Mouse (Mus musculus) left cerebral cortex, adult 18-20 months (tissue): ENCODE measurements at regions not wholly inside any gene's neighbourhood (a gene's known extent, or its start where the extent isn't known, plus 50 kb on each side); places are given as distances from the start of the nearest gene placed in this dataset.

Source experiments
- DNase-seq, 2 experiments: peaks; one replicate each; pipeline ENCODE4 v3.0.0; 2021 to 2022; ENCODE audit warnings: low spot score in 2 of 2, mixed read lengths in 1 of 2

DNA sequence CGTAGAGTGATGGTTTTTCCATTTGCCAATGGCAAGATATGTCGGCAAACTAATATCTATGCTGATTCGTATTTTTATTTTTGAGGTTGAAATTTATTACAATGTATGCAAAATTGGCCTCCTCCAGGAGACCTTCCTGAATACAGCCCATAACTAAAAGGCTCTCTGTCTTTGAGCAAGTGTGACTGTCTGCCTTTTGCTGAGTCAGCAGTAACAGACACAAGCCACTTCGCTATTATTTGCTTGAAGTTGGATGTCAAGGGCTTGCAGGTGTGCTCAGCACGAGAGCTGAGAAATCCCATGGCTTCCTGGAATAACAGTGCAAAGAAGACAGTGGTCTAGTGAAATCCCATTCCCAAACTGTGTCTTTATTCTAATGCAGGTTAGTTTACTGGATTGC, 56.9 kb downstream of the Dmrt2 start:
- DNase-seq = no peak

DNA sequence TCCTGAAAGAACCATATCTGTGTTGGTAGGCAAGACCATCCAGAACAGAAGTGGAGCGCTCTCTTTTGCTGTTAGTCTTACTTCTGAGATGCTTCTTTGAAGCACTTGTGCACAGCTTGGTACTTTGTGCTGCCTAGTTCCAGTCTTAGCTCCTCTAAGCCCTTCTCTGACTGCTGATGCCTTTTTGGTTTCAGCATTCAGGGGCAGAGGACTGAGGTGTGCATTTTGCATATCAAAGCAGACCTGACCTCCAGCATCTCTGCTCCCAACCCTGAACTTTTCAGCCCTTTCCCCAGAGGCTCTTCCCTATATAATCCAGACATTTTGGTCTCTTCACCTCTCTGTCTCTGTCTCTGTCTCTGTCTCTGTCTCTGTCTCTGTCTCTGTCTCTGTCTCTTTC, 57.4 kb downstream of the Dmrt2 start:
- DNase-seq = no peak

DNA sequence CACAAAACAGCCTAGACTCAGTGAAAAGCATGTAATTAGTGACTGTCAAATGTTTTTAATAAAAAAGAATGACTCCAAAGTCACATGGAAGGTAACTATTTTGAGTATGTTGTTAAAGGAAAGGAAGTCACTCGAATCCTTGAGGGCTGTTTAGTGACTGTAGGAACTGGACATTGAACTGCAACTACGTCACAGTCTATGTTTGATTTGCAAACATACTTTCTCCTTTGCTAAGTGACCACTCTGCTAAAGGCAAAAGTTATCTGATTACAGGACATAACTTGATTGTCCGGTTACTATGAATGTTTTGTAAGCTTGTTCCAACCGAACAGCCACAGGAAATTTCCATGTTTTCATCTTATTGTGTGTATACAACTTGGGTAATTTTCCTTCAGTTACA, 106.2 kb downstream of the Dmrt2 start:
- no peak for DNase-seq

- no peak for DNase-seq
Observed at GRCm38 (mm10) chr19:25779356-25779755, 107.1 kb downstream of the Dmrt2 start.

DNA sequence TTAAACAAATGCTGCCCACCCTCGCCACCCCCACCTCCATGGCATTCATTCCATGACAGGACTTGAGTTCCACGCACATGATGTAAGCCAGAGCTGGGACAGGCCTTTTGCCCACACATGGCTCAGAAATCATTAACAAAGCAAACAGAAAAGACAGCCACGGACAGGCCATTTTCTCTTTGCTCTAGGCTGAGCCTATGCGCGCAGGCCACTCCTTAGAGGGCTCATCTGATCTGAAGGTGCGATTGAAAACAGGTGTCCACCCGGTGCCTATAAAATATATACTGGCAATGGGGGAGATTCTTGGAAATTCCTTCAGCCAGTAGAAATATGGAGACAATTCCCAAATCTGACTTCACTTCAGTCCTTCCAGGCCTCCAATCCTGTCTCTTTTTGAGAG, 109.1 kb downstream of the Dmrt2 start:
- DNase-seq = no peak

DNA sequence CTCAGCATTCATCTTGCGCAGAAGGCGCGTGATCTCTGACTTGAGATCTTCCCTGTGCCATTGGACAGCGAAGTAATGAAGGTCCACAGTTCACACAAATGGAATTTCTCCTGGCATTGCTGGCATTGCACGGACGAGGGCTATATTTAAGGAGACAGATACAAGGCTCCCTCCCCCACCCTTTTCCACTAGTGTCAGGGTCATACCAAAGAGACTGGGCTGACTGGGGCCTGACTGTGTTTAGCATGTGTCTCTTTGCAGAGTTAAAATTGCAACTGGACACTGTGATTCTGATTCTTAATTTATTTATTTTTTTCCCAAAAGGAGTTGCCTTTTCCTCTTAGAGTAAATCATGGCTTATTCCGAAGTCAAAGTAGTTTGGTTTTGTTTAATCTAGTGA, 130.5 kb downstream of the Dmrt2 start:
- DNase-seq = no peak

DNA sequence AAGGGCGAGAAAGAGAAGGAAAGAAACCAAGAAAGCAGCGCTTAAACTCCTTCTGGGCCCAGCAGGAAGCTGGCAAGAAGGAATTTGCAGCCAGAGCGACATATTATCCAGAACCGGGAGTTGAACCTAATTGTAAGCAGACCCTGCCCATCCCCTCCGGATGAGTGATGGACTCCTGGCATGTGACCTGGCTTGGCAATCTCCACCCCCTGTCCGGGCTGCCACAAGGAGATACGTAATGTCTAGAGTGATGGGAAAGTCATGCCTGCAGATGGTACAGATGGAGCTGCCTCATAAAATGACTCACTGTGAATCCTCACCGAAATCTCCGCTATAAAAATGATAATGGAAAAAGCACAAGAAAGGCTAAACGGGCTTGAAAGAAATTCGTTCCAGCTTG, 133.1 kb downstream of the Dmrt2 start:
- peak; percentile 33 to 34 for DNase-seq

DNA sequence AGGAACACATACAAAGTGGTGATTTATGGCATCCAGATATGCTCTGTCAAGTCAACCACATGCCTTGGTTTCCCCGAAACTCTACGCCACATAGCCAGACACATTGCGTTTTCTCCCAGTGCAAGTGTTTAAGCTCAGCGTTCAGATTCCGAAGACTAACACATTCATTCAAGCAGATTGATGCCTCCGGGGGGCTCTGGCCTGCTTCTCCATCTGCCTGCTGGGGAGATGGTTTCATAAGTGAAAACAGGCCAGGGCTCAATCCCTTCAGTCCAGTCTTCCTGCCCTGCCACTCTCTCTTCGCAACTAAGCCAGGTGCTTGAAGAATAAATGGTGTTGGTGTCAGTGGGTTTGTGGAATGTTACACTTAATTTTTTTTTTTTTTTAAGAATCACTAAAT, 141.4 kb downstream of the Dmrt2 start:
- DNase-seq = no peak

GRCm38 (mm10) chr19:25845158-25845557, 172.9 kb downstream of the Dmrt2 start:
- no peak for DNase-seq

DNA sequence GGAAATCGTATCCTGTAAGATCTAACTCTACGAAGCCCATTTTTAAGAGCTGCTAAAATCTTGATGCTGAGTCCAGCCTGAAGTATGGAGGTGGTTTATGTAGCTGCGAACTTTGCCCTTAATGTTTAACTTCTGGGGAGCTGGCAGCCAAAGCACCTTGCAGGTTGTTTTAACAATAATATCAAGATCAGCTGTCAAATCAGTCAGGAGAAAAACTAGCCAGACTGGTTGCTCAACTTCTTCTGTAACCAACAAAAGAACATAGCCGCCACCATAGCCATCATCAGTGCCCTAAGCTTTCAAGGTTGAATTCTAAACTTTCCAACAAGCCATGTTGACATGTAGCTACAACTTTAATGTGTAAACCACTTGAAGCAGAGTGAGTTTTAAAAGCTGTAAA, 184.1 kb downstream of the Dmrt2 start:
- DNase-seq = no peak

GRCm38 (mm10) chr19:25863312-25863711, 191.1 kb downstream of the Dmrt2 start:
- no peak for DNase-seq

DNA sequence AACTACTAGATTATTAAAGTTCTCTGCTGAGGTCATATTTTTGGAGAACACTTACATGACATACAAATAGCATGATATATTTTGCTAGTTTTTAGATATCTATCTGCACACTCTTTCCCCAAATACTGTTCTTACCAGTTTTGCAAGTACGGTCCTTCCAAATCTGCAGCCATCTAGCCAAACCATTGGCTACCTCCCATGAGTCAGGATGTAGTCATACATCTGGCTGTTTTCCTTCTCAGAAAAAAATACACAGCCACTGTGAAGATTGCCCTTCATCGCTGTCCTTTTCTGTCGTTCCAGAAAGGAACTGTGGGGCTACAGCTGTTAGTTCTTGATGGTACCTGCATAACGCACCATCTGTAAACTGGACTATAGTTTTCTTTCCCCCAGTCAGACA, 234.5 kb downstream of the Dmrt2 start:
- no peak for DNase-seq

DNA sequence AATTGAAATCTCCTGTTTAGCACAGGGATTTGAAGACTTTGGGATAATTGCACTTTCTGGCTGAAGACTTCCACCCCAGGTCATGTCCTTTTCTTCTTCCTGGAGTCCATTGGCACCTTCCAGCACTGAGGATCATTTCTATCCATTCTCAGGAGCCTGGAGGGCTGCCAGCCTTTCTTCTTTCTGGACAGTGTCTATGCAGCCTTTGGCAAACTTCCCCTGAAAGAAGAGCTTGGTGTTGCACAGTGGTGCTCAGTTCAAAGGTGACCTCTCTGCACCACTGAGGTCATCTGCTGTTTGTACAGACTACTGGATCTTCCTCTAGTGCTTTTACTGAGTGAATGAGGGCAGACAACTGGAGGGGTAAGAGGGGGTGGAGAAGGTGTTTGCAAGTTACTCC, 249.8 kb downstream of the Dmrt2 start:
- DNase-seq = no peak

GRCm38 (mm10) chr19:25922806-25923205, 250.6 kb downstream of the Dmrt2 start:
- DNase-seq = no peak

DNA sequence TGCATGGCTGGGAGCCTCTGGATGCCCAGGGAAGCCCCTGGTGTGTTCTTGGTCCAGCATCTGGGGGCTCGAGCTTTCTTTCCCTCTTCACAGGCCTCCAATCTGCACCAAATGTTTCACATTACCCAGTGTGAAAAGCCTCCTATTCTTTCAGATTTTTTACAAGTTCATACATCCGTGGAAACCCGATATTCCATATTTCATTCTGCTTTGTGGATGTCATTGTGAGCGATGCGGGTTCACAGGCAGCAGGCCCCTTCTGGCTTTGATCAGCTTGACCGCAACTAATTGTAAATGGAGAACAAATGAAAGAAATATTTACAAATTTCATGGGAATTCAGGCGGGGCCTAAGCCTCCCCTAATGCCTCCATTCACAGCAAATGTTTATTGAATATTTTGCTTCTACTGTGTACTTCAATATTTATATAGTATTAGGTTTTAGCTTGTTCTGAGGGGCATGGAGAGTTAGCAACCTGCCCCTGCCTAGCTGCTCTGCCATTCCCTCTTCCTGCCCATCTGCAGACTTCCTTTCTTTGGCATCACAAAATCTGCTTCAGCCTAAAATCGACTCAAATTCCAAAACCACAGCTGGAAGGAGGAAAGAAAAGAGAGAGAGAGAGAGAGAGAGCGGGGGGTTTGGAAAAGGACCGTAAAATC, 251.6 kb downstream of the Dmrt2 start:
- no peak for DNase-seq

DNA sequence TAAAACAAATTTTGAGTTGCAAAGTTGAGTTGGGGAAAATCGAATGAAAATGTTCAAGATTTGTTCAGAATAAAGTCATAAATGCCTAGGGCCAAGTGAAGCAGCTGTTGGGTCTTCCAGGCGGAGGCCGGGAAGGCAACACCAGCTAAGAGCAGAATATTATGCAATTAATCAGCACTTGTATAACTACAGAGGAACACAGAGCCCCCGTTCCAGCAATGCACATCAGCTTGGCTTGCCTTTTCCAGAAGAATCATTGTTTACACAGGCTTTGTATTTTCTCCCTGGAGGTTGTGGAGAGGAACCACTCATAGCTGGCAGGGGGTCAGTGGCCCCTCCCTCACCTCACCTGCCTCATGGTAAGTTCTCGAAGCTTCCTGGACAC, 252.2 kb downstream of the Dmrt2 start:
- DNase-seq = no peak

DNA sequence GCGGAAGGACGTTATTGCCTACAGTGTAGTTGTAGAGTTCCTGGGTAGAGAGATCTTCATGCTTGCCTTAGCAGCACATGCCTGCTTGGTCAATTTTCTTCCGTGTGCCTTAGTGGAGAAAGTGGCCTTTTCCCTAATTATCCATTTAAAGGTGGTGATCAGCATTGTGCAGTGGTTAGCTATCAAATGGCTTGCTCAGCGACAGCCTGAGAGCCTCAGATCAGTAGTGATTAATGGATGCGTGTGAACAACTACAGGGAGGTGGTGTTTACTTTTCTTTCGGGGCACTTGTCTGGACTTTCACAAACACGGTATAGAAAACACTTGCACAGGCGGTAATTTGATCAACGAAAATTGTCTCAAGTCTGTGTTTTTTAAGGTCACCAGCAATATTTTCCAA, 255.0 kb downstream of the Dmrt2 start:
- DNase-seq = no peak

- DNase-seq = no peak
Observed at GRCm38 (mm10) chr19:25937343-25937742, 265.1 kb downstream of the Dmrt2 start.

DNA sequence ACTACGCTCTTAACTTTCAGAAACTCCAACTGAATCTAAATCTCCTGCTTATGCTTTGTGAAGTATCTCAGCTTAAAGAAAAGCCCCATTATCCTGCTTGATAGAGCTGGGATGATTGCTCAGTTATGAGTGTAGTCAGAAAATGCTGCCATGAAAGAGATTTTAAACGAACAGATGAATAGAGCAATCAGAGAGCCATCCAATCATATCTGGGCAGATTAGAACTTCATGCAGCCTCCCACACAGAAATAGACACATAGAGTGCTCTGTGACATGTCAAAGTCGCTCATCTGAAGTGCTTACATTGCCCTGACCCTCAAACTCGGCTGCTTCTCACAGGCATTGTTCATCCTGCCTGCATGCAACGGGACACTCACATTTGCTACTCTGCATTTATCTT, 299.0 kb downstream of the Dmrt2 start:
- no peak for DNase-seq

DNA sequence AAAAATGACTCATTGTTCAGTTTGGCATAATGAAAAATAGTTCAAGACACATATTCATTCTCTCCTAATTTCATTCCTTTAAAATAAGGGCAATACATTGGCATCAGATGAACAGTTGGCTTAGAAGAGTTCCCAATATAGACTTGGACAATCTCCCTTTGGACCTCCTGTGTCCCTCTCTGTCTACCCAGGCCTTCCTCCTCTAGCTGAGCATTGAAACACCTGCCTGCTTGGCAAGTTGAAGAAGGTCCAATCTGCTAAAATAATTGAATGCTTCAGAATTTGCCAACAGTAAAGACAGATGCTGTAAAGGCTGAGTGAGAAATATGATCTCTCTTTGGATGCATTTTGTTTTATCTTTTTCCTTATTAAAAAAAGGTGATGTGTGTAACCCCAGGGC, 303.0 kb downstream of the Dmrt2 start:
- DNase-seq = no peak

DNA sequence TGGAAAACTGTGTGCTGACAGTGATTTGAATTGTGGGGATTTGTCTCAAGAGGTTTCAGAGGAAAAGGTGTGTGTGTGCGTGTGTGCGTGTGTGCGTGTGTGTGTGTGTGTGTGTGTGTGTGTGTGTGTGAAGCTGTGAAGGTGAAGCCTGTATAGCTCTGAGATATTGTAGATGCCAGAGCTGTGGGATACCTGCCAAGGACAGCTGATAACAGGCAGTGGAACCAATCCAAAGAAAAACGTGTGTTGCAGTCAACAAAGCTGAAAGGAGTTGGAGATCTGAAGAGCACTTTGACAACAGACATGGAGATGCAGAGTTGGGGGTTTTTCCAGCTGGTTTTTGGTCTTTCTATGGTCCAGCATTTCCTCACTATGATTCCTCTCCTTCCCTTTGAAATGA, 308.1 kb downstream of the Dmrt2 start:
- DNase-seq = no peak

DNA sequence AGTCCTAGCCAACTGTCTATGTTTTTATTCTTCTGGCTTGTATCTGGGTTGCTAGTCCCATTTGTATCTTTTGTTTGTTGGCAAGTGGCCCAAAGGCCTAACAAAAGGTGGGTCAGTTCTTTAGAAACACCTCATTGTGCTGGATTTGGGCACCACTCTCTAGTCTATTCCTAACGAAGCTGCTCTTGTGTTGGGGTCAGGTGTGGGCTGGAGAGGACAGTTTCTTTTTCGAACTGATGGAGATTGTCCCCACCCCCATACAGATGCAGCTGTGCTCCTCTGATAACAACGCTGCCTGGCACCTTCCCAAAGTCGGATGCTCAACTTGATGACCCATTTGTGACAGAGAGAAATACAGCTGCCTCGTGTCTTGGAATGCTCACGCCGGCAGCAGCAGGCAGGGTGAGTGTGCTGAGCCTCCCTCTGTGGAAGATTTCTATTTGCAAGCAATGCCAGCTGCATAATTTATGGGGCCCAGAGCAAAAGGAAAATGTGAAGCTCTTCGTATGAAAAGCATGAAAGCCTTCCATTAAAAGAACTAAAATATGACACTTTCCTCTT, 342.5 kb downstream of the Dmrt2 start:
- peak; percentile 3 to 15 for DNase-seq

DNA sequence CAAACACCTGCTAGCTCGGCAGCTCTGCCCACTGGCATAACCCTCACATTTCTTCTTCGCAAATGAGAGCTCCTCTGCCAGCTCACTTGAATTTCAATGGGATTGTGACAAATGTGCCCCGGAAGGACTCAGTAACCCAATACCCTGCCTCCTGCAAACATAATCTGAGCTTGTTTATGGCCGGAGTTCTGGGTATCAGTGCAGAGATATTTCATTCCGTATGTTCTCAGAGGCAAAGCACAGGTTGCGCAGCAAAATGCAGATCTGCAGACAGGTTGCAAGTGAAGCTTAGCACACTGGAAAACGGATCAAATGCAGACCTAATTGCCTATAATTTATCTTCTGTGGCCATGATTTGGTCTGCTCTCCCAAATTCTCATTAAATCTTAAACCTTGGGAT, 348.9 kb downstream of the Dmrt2 start:
- DNase-seq = no peak

DNA sequence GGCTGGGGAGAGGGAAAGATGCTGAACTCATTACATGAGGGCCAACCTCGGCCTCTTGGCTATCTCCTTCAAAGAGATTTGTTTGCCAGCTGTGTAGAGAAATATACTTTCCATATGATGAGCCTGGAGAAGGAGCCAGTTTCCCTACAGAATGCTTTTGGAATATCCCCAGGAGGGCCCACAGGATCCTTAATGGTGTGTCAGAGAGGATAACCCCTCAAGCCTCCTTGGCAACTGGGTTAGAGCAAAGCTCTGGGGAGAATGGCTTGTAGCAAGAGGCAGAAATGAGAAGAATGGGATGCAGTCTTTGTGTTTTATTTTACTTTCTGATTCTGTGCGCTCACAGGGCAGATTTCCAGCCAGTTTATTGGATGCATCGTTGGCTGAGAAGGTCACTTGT, 353.9 kb downstream of the Dmrt2 start:
- DNase-seq = no peak
